Mouse (Mus musculus): ENCODE data around the gene Gm20532. TPM values are rescaled to one million over a fixed set of nuclear protein-coding genes. Genes with fewer than 3 reads are reported as not detected.

Gene Gm20532
- total RNA-seq (2021), result not detected
- long read RNA-seq, experiment 1, partial matches to known transcripts, result 1 of 9 reads
- long read RNA-seq, experiment 1, other reads (novel, unspliced or antisense), result 8 of 9 reads
- long read RNA-seq, experiment 2, partial matches to known transcripts, result 0 of 4 reads
- long read RNA-seq, experiment 2, other reads (novel, unspliced or antisense), result 4 of 4 reads

DNA sequence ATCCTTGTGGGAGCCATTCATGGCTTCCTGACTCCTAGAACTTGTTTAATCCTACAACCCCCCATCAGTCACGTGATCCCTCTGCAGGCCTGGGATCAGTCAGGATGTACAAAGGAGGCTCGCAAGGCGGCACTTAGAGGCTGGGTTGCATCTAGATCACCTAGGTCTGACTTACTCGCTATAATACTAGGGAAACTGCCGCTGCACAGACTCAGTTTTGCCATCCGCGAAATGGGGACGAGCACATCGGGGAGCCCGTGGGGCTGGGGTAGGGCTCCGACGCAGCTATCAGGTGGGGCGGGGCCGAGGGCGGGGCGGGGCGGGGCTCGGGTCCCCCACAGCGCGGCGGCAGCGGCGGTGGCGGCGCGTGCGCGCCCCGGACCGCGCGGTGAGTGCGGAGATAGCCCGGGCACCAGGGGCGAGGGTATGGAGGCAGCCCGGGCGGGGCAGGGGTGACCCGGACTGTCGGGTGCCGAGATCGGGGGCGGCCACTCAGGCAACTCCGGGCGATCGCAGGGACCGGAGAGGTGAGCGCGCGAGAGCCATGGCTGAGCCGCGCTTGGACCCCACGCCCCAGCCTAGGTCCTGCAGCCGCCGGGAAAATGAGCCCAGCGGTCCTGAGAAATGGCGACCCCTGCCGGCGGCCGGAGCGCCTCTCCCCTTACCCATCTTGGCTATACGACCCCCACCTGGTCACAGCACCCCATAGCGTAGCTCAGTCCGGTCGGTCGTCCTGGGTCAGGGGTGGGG, at the start of gene Gm20532:
Gene Gm20532, plus strand, starts transcription at position 346 of the 750 bp plus-strand sequence.
- DNase-seq, result peak; percentile 79

DNA sequence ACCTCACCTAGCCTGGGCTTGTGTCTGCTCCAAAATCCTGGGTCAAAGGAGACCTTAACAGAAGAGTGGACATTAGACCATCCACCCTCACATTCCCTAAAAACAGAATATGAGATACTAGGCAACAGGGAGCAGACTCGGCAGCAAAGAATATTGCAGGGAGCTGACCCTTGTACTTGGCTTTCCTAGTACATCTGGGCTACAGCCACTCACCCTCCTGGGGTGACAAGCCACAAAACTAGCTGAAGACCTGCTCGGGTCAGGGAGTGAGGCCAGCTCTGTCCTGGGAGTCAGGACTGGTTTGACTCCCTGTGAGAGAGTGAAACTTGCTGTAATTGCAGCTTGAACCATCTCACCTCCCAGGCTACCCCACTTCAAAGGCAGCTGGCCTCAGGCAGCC, 46.9 kb upstream of the Gm20532 start:
- no peak for DNase-seq

- no peak for DNase-seq
These were observed 45.7 kb upstream of the Gm20532 start for GRCm38 (mm10) chr2:26540721-26541120.

GRCm38 (mm10) chr2:26541258-26541910, 45.1 kb upstream of the Gm20532 start:
- no peak for DNase-seq

DNA sequence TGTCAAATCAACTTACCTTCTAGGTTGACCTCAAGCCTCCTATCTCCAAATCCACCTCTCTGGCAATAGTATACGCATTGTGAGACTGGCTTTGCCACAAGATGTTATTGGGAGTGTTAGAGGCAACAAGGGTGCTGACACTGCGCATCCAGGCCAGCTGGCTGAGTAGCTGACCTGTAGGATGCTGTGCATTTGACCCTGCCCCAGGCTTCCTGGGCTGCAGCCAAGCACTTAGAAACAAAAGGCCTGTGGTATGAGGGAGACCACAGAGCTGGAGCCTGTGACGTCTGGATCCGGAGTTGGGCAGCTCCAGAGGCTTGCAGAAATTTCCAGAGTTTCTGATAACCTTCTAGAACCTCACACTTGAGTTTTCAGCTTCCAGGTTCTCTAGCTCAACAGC, 43.3 kb upstream of the Gm20532 start:
- no peak for DNase-seq

DNA sequence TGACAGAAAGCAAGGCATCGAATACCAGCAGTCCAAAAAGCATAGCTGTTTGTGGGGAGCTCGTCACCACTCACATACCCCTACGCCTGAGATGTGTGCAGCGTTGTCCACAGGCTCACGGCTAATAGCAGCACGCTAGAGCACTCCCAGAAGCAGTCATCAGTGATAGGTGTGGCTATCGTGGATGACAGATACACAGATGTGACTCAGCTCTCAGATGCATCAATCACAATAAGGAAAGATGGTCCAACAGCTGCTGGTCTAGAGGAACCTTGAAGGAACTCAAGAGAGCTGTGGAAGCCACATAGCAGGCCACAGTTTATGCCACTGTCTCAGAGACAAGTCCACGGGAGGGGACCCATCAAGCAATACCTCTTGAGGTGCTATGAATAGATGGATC, 42.7 kb upstream of the Gm20532 start:
- no peak for DNase-seq

DNA sequence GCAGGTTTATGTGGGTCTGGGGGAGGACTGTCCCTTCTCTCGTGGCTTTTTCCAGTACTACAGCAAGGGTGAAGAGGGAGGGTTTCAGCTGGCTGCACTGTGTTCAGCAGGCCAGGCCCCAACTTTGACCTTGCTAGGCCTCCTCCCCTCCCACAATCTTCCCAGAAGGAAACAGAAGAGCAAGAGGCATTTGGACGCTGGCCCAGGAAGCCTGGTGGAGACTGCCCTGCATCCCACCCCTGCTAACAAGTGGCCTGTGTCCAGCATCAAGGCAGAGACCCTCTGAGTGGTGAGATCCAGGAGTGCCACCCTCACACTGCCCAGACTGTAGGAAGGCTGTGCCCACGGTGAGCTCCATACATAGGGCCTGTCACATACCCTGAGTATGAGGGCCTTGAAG, 42.2 kb upstream of the Gm20532 start:
- peak; percentile 56 for DNase-seq

DNA sequence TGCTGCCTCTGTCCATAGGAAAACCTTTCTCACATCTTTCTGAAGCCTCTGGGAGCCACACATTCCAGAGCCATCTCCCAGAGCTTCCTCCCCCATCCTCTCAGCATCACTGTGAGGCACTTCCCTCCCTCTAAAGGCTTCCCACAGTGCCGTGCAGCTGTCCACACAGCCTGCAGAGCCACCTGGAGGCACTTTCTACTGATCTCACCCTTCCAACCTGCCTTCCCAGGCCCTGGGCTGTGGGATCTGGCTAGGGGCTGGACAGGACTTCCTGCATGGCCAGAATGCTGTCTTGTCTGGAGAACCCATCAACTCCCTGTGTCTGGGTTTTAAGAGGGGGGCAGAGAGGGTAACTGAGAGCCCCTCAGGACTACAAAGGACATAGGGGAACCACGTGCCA, 39.0 kb upstream of the Gm20532 start:
- DNase-seq, result no peak

DNA sequence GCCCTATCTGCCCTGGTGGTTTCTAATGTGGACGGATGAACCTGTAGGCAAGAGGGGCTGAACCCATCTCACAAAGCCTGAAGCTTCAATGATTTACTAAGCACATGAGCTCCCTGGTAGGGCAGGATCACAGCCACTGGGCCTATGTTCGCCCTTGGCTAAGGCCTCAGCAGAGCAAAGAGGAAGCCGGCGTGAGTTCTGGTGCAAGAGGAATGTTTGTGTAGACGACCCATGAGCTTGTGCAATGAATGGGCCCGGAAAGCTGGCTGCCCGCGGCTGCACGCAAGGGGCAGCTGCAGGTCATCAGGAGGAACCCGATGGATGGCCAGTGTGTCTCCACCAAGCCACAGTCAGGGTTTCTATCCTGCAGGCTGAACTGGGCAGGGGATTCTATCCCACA, 36.6 kb upstream of the Gm20532 start:
- peak; percentile 56 for DNase-seq

DNA sequence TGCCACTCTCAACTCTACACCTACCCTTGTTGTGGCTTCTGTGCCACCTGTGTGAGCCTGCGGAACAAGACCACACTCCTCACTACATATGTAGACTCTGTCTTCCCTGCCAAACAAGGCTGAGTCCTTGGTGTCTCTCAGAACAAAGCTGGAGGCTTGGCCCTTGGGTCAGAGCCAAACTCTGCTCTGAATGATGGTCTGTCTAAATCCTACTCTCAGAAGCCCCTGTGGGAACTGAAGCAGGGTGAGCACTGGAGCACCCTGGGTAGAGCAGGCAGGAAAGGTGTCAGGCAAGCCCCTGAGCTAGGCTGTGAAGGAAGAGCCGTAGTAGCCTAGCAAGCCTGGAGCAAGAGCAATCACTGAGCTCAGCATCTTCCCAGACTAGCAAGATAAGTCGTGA, 36.2 kb upstream of the Gm20532 start:
- peak; percentile 67 for DNase-seq

GRCm38 (mm10) chr2:26550777-26551176, 35.7 kb upstream of the Gm20532 start:
- DNase-seq, result no peak

DNA sequence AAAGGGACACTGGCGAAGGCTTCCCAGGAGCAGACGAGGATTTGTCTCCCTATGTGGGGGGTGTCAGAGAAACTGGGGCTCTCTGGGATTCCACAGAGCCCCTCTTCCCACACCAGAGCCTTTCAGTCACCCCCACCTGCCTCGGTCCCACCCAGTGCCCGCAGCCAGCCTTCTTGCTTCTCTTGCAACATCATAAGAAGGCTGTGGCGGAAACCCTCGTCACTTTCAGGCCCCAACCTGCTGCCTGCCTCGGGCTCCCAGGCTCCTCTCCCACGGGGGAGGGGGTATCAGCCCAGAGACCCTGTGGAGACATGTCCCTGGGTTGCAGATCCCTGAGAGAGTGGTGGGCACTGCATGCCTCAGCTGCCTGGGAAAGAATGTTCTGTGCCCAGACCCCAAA, 35.0 kb upstream of the Gm20532 start:
- no peak for DNase-seq

DNA sequence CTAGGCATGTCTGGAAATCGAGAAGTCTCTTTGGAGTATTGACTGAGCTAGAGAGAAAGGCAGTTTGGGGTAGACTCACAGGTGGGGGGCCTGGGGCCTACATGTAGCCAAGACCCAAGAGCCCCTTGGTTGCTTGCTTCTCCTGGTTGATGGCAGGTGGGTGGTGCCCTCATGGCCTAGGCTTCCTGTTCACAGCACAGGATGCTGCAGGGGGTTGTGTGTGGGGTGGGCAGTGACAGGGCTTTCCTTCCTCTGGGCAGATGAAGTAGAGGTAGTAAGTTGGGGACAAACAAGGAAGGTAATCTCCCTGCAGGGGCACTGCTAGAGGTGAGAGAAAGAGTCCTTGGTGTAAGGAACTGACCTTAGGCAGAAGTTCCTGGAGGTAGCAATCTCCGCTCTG, 34.4 kb upstream of the Gm20532 start:
- no peak for DNase-seq

- no peak for DNase-seq
These were observed 32.5 kb upstream of the Gm20532 start for GRCm38 (mm10) chr2:26553904-26554303.

DNA sequence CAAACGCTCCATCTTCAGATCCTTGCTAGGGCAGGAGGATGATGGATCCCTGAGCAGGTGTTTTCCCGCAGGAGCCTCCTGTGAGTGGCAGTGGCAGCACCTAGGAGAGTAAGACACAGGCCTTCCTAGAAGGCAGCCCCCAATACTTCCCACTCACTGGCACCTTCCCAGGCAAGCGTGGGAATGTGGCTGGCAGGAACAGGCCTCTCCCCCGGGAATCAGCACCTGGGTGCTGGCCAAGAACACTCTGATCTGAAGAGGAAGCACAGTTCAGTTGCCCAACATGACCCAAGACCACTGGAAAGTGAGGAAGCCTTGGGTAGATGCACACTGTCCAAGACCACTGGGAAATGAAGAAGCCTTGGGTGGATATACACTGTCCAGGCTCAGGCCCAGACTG, 31.4 kb upstream of the Gm20532 start:
- DNase-seq, result peak; percentile 75

GRCm38 (mm10) chr2:26556535-26556993, 29.9 kb upstream of the Gm20532 start:
- no peak for DNase-seq

- no peak for DNase-seq
These were observed 25.9 kb upstream of the Gm20532 start for GRCm38 (mm10) chr2:26560506-26560905.

DNA sequence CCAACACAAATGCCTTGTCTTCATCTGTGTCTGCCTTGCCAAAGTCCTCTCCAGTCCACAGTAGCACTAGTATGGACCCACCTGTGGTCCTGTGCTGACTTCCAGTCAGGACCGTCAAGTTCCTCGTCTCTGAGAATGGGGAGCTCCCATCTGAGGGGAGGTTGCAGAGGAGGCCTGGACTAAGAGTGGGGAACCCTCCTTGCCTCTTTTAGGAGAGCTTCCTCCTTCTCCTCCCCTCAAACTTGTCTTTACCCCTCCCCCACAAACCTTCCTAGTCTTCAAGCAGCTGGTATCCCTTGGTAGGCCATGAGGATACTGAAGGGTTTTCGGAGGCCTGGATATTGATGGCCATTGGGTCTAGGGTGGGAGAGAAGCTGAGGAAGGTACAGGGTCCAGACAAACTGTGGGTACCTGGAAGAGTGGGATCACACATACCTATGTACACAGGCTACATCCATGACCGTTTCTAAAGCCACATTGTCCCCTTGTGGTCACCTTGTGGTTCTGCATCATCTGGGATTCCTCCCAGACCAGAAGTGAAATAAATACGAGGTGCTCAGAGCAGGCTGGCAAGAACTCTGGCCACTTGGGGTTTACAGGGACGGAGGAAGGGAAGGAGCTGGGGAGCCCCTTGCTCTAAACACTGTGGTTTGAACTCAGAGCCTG, 25.0 kb upstream of the Gm20532 start:
- DNase-seq, result peak; percentile 53

- peak; percentile 70 for DNase-seq
These were observed 20.2 kb upstream of the Gm20532 start for GRCm38 (mm10) chr2:26566221-26566620.

- DNase-seq, result peak; percentile 68
These were observed 16.4 kb upstream of the Gm20532 start for GRCm38 (mm10) chr2:26570034-26570433.

GRCm38 (mm10) chr2:26571400-26571799, 15.0 kb upstream of the Gm20532 start:
- no peak for DNase-seq

DNA sequence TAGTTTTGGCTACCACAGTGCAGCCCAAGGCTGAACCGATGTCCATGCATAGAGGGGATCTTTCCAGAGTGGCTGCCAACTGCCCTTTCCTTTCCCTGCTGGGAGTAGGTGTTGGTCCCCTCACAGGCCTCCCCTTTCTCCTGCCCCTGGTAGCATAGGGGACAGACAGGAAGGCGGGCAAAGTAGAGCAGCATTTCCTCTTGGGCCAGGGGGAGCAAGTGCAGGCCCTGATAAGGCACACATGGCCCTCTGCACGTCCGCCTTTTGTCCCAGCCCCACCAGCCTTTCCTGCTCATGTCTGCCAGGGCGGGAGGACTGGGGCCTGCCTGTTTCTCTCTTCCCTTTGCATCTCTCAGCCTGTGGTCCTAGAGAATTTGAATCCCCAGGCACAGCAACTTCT, 14.6 kb upstream of the Gm20532 start:
- peak; percentile 52 for DNase-seq

- DNase-seq, result peak; percentile 64
These were observed 13.0 kb upstream of the Gm20532 start for GRCm38 (mm10) chr2:26573396-26573795.
